Mouse (Mus musculus) kidney, postnatal 36 days (tissue): ENCODE data around the gene Ccdc125.
"Not testable (repeated sequence)": the region's sequence is repeated elsewhere in the genome, so short reads cannot be mapped to it uniquely, and the experiment has no call there.

Experiments used
- DNase-seq, 2 experiments: peaks; one replicate each; pipeline ENCODE4 v3.0.0; 2021 to 2022; ENCODE audit warnings: mixed read lengths in 2 of 2

Gene Ccdc125

DNA sequence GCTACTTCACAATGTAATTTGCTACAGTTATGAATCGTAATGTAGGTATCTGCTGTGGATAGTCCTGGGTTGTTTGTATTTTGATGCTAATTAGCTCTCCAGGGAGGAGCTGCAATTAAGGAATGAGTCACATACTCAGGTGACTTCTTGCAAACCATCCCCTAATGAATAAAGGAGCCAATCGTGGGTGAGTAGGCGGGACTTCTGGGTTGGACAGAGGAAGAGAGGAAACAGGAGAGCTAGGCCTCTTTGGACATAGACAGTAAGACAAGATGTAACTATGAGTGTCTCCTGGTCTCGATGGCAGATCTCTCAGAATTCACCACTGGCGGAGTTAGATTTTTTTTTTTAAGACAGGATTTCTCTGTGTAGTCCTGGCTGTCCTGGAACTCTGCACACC is 52.1 kb downstream of the Ccdc125 start:
- DNase-seq: no peak

DNA sequence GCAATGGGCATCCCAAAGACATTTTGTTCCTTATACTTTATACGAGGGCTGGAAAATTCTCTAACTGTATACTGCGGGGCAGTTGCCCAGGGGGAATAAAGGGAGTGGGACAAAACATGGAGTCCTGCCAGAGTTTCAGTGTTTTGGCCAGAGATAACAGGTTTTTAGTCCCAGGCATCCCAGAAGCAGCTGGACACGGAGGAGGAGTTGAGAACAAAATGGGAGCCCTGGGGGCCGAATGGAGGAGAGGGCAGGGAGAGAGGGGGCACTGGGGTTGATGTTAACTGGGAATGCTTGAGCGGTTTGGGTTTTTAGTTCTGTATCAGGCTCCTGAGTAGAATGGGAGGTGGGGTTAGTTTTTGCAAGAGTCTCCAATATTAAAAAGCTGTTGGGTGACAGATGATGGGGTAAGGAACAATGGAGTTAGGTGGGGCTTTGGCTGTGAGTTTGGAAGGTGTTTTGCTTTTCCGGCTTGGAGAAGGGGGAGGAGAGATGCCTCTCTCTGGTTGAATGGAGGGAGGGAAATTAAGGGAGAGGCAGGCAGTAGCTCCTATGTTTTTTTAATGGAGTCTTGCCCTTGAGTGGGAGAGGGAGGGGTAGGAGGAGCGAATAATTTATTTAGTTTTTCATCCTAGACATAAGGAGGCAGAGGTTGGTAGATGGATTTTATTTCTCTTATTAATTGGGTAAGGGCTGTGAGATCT is 54.7 kb downstream of the Ccdc125 start:
- no peak for DNase-seq

DNA sequence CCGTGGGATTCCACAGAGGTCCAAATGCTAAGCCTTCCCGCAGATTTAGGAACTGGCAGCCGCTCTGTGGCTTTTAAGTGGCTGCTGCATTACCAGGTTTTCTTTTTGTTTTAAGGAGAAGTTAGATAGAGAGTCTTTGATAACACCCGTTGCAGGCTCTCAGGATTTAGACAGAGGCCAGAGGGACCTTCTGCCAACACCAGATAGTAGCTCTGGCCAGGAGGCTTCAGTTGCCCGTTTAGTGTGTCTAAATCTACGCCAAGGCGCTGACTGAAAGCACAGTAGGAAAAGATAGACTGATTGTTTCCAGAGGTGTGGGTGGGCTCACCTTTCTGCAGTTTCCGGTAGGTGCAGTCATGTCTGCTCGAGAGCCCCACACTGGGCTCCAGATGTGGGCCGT is 55.7 kb downstream of the Ccdc125 start:
- DNase-seq: no peak

DNA sequence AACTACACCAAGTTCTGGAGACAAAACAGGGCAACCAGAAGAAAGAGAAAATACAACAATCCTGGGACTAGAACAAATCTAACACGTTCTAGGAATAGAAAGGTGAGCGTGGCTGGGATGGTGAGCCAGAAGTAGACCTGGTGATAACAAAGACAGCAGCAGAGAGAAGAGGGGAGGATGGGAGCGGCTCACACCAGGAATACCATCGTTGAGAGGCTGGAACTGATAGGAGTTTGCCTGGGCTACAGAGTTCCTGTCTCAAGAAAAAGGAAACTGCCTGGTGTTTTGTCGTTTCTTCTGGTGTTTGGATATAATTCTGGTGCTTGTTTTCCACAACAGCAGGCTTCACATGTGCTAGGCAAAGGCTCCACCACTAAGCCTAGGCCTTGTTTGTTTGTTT is 58.6 kb downstream of the Ccdc125 start:
- DNase-seq: no peak

DNA sequence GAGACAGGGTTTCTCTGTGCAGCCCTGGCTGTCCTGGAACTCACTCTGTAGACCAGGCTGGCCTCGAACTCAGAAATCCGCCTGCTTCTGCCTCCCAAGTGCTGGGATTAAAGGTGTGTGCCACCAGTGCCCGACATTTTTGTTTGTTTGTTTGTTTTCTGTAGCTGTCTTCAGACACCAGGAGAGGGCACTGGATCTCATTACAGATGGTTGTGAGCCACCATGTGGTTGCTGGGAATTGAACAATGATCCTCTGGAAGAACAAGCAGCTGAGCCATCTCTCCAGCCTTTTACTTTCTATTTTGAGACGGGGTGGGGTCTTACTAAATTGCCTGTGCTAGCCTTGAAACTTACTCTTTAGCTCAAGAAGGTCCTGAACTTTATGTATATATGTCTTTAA is 59.0 kb downstream of the Ccdc125 start:
- DNase-seq: not testable (repeated sequence)

DNA sequence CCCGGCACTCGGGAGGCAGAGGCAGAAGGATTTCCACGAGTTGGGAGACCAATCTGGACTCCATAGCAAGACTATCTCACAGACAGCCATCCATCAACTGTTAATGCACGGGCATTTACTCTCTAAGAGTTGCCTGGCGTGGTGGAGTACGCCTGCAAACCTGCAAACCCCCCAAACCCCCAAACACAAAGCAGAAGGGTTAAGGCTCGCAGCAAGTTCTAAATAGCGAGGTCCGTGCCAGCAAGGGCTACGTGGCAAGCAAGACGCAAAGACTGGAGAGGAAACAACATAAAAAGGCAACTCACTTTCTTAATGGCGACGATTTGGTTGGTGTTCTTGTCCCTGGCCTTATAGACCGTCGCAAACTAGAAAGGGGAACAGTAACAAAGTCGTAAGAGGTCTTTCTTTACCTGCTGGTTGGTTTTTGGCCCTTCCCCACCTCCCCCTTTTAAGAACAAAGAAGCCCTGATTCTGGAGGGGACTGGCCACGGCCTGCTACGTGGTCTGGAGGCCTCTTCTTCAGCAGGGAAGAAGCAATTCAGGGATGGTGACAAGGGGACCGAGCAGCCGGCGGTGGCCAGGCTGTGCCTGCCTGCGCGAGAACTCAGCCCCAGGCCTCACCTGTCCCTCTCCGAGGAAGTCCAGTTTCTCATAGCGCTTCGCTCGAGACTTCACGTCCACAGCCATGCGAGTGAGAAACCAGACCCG is 60.8 kb downstream of the Ccdc125 start:
- peak in 1 of 2 experiments; percentile 16 for DNase-seq

DNA sequence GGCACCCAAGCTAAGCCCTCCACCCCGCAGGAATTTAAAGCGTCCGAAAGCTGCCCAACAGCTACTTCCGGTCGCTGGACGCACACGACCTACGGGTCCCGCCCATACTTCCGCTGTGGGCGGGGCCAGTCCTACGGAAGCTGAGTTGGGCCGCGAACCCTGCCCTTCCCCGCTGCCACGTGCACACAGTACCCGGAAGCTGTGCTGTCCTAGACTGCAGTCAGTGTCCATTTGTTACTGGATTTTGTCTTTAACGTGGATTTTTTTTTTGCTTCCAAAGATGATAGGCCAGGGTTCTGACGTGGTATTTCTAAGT is 61.3 kb downstream of the Ccdc125 start, which contains the start of gene Cdk7:
Gene Cdk7, minus strand, starts transcription at position 79 of the 316 bp plus-strand sequence.
- peak; percentile 95 to 96 for DNase-seq

DNA sequence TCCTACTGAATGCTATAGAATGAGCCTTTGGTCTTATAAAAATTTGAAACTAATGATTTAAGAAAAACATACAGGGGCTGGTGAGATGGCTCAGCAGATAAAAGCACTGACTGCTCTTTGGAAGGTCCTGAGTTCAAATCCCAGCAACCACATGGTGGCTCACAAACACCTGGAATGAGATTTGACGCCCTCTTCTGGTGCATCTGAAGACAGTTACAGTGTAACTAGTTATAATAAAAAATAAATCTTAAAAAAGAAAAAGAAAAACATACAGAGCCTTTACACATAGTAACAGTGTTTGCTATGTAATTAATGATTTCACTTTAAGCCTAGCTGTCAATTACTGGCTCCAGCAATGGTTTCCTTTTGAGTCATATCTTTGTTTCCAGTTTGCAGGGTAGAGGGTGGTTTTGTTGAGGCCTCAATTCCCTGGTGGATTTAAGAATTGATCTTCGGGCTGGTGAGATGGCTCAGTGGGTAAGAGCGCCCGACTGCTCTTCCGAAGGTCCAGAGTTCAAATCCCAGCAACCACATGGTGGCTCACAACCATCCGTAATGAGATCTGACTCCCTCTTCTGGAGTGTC is 62.0 kb downstream of the Ccdc125 start:
- not testable (repeated sequence) for DNase-seq

DNA sequence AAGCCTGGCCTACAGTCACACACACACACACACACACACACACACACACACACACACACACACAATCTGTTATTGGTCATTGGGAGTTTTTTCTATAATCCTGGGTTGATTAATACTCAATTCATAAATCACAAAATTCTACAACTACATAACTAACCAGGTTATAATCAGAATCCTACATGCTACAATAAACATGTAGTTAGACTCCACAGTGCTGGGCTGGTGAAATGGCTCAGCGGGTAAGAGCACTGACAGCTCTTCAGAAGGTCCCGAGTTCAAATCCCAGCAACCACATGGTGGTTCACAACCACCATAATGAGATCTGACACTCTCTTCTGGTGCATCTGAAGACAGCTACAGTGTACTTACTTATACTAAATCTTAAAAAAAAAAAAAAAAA is 63.2 kb downstream of the Ccdc125 start:
- no peak for DNase-seq

DNA sequence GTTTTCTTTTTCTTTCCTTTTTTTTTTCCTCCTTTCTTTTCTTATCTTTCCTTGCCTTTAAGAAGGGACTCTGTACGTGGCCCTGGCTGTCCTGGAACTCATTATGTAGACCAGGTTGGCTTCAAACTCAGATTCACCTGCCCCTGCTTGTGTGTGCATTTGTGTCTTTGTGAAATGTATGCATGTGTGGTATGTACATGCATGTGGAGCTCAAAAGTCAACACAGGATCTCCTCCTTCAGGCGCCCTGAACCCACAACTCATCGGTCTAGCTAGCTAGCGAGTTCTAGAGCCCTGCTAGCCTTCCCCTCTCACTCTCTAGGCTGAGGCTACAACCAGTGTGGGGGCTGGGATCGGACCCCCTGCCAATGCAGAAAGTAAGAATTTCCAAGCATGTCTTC is 73.3 kb downstream of the Ccdc125 start:
- peak in 1 of 2 experiments; percentile 15 for DNase-seq

DNA sequence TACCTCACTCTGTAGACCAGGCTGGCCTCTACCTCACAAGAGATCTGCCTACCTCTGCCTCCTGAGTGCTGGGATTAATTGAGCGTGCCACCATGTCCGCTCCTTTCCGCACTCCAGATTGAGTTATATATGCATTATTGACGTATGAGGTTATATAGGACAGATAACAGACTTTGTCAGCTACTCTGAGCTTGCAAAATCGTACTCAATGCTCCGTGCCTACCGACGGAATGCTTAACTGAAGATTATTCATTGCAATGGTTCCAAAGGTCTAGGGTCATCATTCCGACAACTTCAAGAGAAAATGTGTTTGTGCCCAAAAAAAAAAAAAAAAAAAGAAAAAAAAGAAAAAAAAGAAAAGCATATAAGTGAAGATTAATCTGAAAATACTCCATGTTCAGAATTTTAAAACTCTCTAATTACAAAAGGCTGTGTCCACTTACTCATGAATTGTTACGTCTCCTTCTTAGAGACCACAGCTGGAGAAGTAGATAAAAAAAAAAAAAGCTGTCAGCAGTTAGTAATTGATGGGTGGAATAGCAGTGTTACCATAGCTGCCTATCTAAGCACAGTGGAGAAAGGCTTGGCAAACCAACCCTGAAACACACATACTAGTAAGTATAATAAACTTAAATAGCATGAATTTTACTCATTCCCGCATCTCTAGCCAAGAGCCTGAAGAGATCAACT is 74.0 kb downstream of the Ccdc125 start:
- DNase-seq: peak; percentile 36 to 50

DNA sequence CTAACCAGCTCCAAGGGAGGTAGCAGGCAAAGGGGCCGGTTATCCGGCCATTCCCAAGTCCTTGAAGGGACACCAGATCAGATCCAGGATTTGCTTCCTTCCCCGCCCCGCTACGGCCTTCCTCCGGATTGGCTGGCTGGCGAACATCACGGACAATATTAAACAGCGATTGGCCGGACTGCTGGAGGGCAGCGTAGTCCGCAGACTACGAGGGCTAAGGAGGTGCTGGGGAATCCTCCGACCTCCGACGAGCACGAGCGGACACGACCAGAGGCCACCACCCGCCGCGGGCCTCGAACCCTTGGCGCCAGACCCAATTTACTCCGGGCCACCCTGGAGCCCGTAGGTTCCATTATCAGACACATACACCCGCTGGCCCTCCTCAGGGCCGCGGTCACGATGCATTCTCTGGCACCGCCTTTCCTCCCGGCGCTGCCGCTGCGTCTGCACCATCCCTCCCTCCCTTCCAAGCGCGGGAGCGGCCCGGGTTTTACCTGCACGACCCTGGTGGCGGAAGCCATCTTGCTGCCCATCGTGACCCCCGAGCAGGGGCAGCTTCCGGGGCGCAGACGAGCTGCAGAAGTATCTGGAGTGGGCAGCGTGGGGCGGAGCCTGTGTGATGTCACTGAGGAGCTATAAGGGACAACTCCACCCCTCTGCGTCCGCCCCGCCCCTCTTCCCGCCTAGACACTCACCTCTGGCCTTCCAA is 74.7 kb downstream of the Ccdc125 start, which contains the start of gene Mrps36:
Gene Mrps36, minus strand, starts transcription at position 624 of the 709 bp plus-strand sequence.
- peak; percentile 97 for DNase-seq

DNA sequence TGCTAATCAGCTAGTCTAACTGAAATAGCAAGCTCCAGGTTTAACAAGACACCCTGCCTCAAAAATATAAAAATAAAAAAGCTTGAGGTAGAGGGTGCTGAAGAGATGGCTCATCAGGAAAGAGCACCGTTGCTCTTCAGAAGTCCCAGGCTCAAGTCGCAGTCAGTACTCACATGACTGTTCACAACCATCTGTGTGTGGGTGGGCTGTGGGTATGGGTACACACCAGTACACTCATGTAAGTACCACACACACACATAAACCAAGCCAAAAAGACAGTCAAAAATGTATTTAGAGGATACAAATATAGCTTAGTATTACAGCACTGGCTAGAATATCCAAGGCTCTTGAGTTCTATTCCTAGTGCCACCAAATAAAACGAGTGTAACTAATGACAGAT is 76.6 kb downstream of the Ccdc125 start:
- no peak for DNase-seq
